ENCODE assay signal across 17 mouse cellular contexts in genomic region chr5:99165807-99166360, GRCm38 (mm10).
"Had no signal": no experiment of that assay in that cellular context is flagged by ENCODE, and none has a peak within 500 bp of the region (broad histone marks: within the 10 kb centered on the region; RNA-seq: fewer than 3 reads in every experiment).

No protein-coding gene starts in this region.

- H3K36me3 ChIP-seq: liver, embryonic 15.5 days; midbrain, embryonic 10.5 days; neural tube, embryonic 12.5 days; stomach, embryonic 15.5 days had no signal

- H3K4me2 ChIP-seq: liver, embryonic 11.5 days; liver, embryonic 15.5 days; neural tube, embryonic 12.5 days; stomach, embryonic 15.5 days had no signal

- H3K27ac ChIP-seq: liver, embryonic 15.5 days; midbrain, embryonic 10.5 days; neural tube, embryonic 12.5 days; stomach, embryonic 15.5 days had no signal

- H3K9ac ChIP-seq: liver, embryonic 15.5 days; neural tube, embryonic 12.5 days; stomach, embryonic 15.5 days had no signal

- ATAC-seq: intestine, postnatal 0 days; lung, postnatal 0 days had no signal

- H3K9me3 ChIP-seq: liver, embryonic 15.5 days; midbrain, embryonic 10.5 days; neural tube, embryonic 12.5 days; stomach, embryonic 15.5 days had no signal

- H3K4me1 ChIP-seq: liver, embryonic 15.5 days; midbrain, embryonic 10.5 days; neural tube, embryonic 12.5 days; stomach, embryonic 15.5 days had no signal

- H3K4me3 ChIP-seq: liver, embryonic 15.5 days; midbrain, embryonic 10.5 days; neural tube, embryonic 12.5 days; stomach, embryonic 15.5 days had no signal

- H3K27me3 ChIP-seq: liver, embryonic 15.5 days; neural tube, embryonic 12.5 days; stomach, embryonic 15.5 days had no signal

- DNase-seq: kidney, adult 8-10 months; kidney, postnatal 25 days; layer of hippocampus, adult 9-11 months; left cerebral cortex, postnatal 4 days; lung, adult 2 months; lung, postnatal 36 days; midbrain, embryonic 14.5 days; right cerebral cortex, postnatal 4 days; spleen, adult 18-20 months; thymus, postnatal 36 days had no signal
